Mouse (Mus musculus): ENCODE data around the gene Lgr5.

The Lgr5 gene

DNA sequence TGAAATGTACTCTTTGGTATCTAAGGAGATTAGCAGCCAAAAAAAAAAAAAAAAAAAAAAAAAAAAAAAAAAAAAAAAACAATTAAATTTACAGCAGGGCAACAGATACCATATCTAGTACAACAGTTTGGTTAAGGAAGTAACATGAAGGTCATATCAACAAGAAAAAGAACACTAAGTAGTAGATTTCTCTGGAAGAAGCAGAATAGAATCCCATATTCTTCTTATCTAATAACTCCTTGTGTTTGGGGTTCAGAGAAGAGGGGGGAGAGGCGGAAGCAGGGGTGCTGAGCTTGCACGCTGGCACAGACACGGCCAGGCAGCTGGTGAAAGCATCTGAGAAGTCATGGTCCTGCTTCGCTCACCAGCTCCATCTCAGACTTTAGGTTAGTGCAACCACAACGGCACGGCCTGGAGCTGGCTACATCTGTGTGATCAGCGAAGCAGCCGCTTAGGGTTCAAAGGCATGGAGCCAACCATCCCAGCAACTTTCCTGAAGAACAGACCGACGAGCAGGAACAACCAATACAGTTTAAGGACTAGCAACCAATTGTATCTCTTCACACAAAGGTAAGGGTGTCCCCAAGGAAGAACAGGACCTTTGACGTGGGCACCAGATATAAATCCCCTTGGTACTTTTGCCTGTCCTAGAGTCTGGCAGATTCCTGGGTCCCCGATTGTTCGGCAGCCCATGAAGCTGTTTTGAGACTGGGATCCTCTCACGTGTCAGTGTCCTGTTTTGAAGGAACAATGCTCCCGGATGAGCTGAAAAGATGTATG lies 17.7 kb downstream of the Lgr5 start, which contains the start of gene A930009A15Rik:
TSS of gene A930009A15Rik (plus strand) at position 275 of the 780 bp plus-strand sequence.
- DNase-seq = no peak

DNA sequence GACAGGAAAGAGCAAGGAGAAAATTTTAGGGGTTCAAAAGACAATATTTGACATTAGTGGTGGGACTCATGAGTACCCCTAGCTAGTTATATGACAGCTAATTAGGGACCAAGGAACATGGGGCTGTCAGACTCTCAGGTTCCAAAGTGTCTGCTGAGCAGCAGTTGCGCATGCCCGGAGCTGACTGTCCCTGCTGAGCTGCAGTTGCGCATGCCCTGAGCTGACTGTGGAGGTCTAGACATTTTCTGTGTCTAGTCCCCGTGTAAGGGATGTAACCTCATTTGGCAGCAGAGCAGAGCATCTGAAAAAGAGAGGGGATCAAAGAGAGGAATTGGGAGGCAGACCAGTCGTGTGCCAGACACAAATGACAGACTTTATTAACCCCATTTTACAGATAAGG lies 23.6 kb downstream of the Lgr5 start:
- no peak for DNase-seq

DNA sequence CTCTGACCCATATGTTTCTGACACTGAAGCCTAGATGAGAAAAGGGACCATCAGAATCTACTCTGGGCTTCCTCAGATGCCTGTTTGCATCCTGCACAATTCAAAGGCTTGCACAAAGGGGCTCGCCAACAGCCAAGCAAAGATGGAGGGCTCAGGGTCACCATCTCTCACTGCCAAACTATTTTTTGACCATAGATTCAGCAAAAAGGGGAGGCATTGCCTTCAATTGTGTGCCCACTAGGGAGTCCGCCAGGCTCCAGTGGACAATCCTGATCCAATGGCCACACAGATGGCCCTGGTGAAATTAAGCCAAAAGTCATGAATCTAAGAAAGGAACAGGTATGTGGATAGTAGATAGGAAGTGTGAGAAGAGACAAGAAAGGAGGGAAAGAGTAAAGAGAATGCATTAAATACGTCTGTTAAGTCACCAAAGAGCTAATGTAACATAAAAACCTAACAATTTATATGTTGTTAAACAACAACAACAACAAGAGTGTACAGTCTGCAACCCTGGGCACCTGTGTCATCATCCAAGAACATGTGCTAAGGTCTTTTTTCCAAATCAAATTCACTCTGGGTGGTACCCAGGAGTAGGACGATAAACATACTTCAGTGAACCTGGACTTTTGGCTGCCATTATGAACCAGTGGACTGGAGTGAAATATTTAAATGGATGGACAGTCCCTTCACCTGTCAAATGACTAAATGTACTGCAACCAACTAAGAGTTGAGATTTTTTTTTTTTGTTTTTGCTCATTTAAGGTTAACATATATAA lies 24.5 kb downstream of the Lgr5 start:
- no peak for DNase-seq

DNA sequence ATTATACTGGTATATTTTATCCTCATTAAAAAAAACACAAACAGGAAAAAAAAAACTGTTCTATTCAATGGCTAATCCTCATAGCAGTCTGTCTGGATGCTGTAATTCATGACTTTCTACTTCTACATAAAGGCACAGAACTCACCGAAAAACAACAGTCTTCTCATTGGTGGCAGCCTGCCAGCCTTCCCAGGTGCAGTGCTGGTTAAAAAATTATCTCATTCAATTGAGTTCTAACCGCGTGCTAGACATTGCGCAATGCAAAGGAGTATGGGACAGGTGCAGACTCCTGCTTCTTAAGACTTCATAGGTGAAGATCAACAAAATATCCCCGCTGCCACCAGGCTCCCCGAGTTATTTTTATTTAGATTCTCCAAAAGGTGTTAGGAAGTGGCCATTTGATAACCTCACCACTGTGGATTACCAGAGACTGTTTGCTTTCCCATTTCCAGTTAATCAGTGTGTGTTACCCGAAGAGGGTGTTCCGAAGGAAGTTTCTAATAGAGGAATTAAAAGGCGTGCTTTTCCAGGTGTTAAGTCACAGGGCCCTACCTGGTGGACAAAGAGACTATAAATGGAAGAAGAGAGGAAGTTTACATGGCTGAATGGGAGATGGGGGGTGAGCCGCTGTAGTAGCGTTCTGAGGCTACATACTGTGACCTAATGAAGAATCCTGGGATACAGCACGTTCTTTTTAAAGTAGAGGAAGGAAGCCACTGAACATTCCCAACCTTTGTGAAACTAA lies 26.3 kb downstream of the Lgr5 start:
- DNase-seq = no peak

- DNase-seq = no peak
Observed at GRCm38 (mm10) chr10:115556738-115557242, 30.8 kb downstream of the Lgr5 start.

- DNase-seq = no peak
Observed at GRCm38 (mm10) chr10:115555191-115555765, 32.3 kb downstream of the Lgr5 start.

GRCm38 (mm10) chr10:115553352-115554113 lies 34.0 kb downstream of the Lgr5 start:
- DNase-seq = no peak

DNA sequence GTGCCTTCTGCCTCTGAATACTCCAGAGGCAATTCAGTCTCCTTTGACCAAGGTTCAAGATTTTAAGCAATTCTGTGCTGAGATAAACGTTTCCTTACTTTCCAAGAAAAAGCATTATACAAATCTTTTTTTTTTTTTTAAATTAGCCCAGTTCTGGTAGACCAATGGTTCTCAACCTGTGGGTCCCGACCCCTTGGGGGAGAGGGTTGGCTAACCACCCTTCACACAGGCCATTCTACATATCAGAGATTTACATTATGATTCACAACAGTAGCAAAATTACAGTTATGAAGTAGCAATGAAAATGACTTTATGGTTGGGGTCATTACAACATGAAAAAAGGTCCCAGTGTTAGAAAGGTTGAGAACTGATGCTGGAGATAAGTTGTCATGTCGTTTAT lies 36.5 kb downstream of the Lgr5 start:
- DNase-seq = no peak

- no peak for DNase-seq
Observed at GRCm38 (mm10) chr10:115550253-115550652, 37.3 kb downstream of the Lgr5 start.

GRCm38 (mm10) chr10:115542917-115543316 lies 44.7 kb downstream of the Lgr5 start:
- DNase-seq = no peak

GRCm38 (mm10) chr10:115530746-115531145 lies 56.8 kb downstream of the Lgr5 start:
- DNase-seq = no peak

DNA sequence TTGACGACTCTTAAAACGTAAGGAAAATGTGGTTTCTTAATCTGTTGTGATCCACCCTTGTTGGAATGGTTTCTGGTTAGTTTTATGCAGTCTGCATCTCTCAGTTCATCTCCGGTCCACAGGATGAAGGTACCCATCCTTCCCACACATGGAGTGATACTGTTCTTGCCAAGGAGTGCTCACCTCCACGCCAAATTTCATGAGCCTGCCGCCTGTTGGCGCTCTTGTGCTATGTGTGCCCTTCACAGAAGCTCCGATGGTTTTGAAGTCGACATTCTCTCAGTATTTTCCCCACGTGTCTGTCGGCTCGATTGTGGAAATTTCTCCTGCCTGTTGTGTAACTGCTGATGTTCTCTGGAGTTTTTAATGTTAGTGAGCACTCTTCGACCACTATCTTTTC lies 57.8 kb downstream of the Lgr5 start:
- DNase-seq = no peak

GRCm38 (mm10) chr10:115528892-115529291 lies 58.7 kb downstream of the Lgr5 start:
- DNase-seq = no peak

GRCm38 (mm10) chr10:115521081-115521451 lies 66.5 kb downstream of the Lgr5 start:
- DNase-seq = no peak

DNA sequence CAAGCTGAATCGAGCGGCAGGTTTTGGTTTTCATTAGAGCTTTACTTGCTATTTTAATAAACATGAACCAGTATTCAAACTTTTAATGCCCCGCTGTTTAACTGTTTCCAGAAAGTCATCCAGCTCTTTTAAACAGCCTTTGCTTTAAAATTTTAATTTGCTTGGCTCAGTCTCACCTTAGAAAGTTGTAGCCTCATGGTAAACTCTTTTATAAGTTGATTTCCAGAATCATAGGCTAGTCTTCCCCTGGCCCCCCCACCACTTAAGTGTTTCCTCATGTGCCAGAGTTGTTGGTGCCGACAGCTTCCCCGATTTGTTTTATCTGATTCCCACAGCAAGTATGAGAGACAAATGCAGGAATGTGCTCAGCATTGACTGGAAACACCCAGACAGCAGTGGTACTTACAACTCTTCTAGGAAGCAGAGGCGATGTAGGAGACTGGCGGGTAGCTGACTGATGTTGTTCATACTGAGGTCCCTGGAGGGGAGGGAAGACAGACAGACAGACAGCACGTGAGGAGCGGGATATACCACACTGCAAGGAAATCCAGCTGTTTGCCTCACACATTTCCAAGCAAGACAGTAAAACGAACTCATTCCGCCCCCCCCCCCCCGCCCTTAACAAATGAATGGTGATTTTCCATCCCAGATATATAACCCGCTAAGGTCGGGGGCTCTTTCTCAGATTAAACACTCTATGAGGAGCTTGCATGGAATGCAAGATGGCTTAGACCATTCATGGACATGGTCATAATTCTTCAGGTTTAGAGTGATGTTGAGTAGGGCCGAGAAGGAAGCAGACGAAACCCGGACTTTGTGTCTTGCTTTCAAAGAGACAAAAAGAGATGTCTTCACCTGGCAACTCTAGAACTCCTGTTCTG lies 67.1 kb downstream of the Lgr5 start:
- DNase-seq = no peak

- DNase-seq = no peak
Observed at GRCm38 (mm10) chr10:115518845-115519244, 68.7 kb downstream of the Lgr5 start.

- DNase-seq = peak; percentile 10
Observed at GRCm38 (mm10) chr10:115515503-115515902, 72.1 kb downstream of the Lgr5 start.

- no peak for DNase-seq
Observed at GRCm38 (mm10) chr10:115510959-115511358, 76.6 kb downstream of the Lgr5 start.

- DNase-seq = no peak
Observed at GRCm38 (mm10) chr10:115505631-115506239, 81.8 kb downstream of the Lgr5 start.

DNA sequence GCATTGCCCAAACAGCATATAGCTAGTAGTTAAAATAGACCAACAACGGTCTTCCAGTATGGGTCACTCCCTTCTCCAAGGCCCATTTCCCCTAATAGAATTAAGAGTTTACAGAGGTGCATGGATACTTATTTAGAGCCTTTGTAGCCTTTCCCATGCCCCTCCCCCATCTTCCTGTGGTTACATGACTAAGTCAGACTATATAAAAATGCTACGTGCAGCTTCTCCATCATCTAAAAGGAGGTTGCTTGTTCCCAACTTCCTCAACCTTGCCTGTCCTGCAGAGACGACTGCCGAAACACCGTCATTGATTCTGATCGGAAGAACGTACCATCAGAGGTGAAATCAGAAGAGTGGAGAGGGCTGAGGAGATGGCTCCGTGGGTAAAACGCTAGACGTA lies 82.4 kb downstream of the Lgr5 start:
- DNase-seq = no peak

DNA sequence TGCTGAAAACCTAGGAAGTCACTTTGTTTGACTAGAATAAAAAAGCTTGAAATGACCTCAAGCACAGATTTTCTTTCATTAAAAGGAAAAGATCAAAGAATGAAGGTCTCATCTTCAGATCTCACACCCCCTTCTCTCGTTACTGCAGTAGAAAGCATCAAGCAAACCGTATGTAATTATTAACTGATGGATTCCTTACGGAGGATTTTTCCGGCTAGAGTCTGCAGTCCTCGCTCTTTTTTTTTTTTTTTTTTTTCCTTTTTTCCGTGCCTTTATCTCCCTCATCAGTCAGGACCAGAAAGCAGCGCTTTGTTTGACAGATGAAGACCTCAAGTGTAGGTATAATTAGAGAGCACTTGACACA lies 93.8 kb downstream of the Lgr5 start:
- no peak for DNase-seq

All from right cerebral cortex, adult 18-20 months (tissue).